Mouse (Mus musculus) C2C12 (cell line): Measurements from ENCODE around the gene 1700023F06Rik. TPM values are rescaled to one million over a fixed set of nuclear protein-coding genes. Genes with fewer than 3 reads are reported as not detected.

Source experiments
- H3K27me3 ChIP-seq: one replicate; pipeline ENCODE4 v1.6.1; 2011; ENCODE audit not compliant: control insufficient read depth, insufficient read depth, insufficient read length
- H3K36me3 ChIP-seq: one replicate; pipeline ENCODE4 v1.6.1; 2011; ENCODE audit not compliant: control insufficient read depth, insufficient read depth
- H3K4me3 ChIP-seq: one replicate; pipeline ENCODE4 v1.5.1; 2011; ENCODE audit warnings: mild to moderate bottlenecking, control low read depth; ENCODE audit not compliant: poor library complexity, insufficient read depth, severe bottlenecking
- H3K79me2 ChIP-seq: one replicate; pipeline ENCODE4 v1.6.1; 2011; ENCODE audit not compliant: control insufficient read depth, insufficient read depth
- H3K79me3 ChIP-seq: one replicate; pipeline ENCODE4 v1.6.1; 2011; ENCODE audit warnings: low read depth, control low read depth
- H3ac ChIP-seq: one replicate; pipeline ENCODE3; 2011; ENCODE audit warnings: low read depth; ENCODE audit not compliant: control insufficient read depth, insufficient read length
- CEBPB ChIP-seq: IDR thresholded peaks from one replicate; pipeline ENCODE4 v1.6.1; 2011; ENCODE audit warnings: low read depth, mild to moderate bottlenecking, control low read depth, moderate library complexity
- CTCF ChIP-seq: IDR thresholded peaks from one replicate; pipeline ENCODE4 v1.5.1; 2011; ENCODE audit not compliant: control insufficient read depth, insufficient read depth, insufficient read length
- FOSL1 ChIP-seq: IDR thresholded peaks from one replicate; pipeline ENCODE4 v1.8.0; 2011; ENCODE audit warnings: mild to moderate bottlenecking, low read length; ENCODE audit not compliant: poor library complexity, insufficient read depth, severe bottlenecking
- MAX ChIP-seq: IDR thresholded peaks from one replicate; pipeline ENCODE4 v1.6.1; 2011; ENCODE audit warnings: mild to moderate bottlenecking, control low read depth
- MYOD1 ChIP-seq: IDR thresholded peaks from one replicate; pipeline ENCODE4 v1.6.1; 2011; ENCODE audit warnings: low read depth; ENCODE audit not compliant: control insufficient read depth, insufficient read length
- MYOG ChIP-seq: IDR thresholded peaks from one replicate; pipeline ENCODE4 v1.6.1; 2011; ENCODE audit not compliant: control insufficient read depth, insufficient read length; ENCODE audit errors: extremely low read depth
- USF1 ChIP-seq: IDR thresholded peaks from one replicate; pipeline ENCODE4 v1.6.1; 2011; ENCODE audit warnings: low read depth, mild to moderate bottlenecking, control low read depth, moderate library complexity
- polyA plus RNA-seq: library from polyadenylated mRNA; unstranded; fragments of >200 nt; fragmentation: generic; extraction: Trizol; gene quantifications from one replicate; pipeline ENCODE4 v1.2.1, GENCODE M21; 2012; ENCODE audit warnings: missing spikeins

1700023F06Rik gene
- polyA plus RNA-seq, 1 experiment: 0.02 TPM

GRCm38 (mm10) chr11:103177815-103178485 lies 30.4 kb downstream of the 1700023F06Rik start:
- TF ChIP-seq MAX (no peak), CEBPB (no peak), MYOG (no peak), CTCF (no peak), MYOD1 (no peak), FOSL1 (no peak), USF1 (no peak)
- H3ac ChIP-seq: no peak overlapping the region

GRCm38 (mm10) chr11:103177216-103177615 lies 31.1 kb downstream of the 1700023F06Rik start:
- Histone ChIP-seq H3K4me3 (no peak overlapping the region), H3K27me3 (no peaks in the 10 kb centered on the region), H3K79me3 (no peaks in the 10 kb centered on the region), H3ac (no peak overlapping the region), H3K36me3 (no peaks in the 10 kb centered on the region), H3K79me2 (peaks cover 8% of the 10 kb centered on the region)
- TF ChIP-seq USF1: no peak
- no peak for TF ChIP-seq FOSL1
- no peak for TF ChIP-seq MAX
- TF ChIP-seq MYOD1: no peak
- no peak for TF ChIP-seq MYOG
- no peak for TF ChIP-seq CEBPB
- TF ChIP-seq CTCF: no peak

More at GRCm38 (mm10) chr11:103177815-103178485, 30.4 kb downstream of the 1700023F06Rik start:
- Histone ChIP-seq H3K27me3 (no peaks in the 10 kb centered on the region), H3K79me2 (peaks cover 8% of the 10 kb centered on the region), H3K36me3 (no peaks in the 10 kb centered on the region), H3K79me3 (no peaks in the 10 kb centered on the region), H3K4me3 (no peak overlapping the region)

GRCm38 (mm10) chr11:103176510-103176909 lies 31.8 kb downstream of the 1700023F06Rik start:
- H3K27me3 ChIP-seq: no peaks in the 10 kb centered on the region
- H3K4me3 ChIP-seq: no peak overlapping the region
- H3K79me2 ChIP-seq: peaks cover 8% of the 10 kb centered on the region
- H3ac ChIP-seq: no peak overlapping the region
- no peaks in the 10 kb centered on the region for H3K36me3 ChIP-seq
- H3K79me3 ChIP-seq: no peaks in the 10 kb centered on the region
- no peak for TF ChIP-seq CEBPB
- TF ChIP-seq FOSL1: no peak
- no peak for TF ChIP-seq USF1
- TF ChIP-seq MAX: no peak
- no peak for TF ChIP-seq CTCF
- TF ChIP-seq MYOG: no peak
- no peak for TF ChIP-seq MYOD1

GRCm38 (mm10) chr11:103175688-103176442 lies 32.5 kb downstream of the 1700023F06Rik start:
- Histone ChIP-seq H3K36me3 (no peaks in the 10 kb centered on the region), H3K4me3 (no peak overlapping the region), H3K79me3 (no peaks in the 10 kb centered on the region), H3K79me2 (peaks cover 8% of the 10 kb centered on the region), H3ac (no peak overlapping the region), H3K27me3 (no peaks in the 10 kb centered on the region)
- TF ChIP-seq MAX: no peak
- no peak for TF ChIP-seq MYOD1
- no peak for TF ChIP-seq MYOG
- no peak for TF ChIP-seq CTCF
- no peak for TF ChIP-seq CEBPB
- TF ChIP-seq USF1: no peak
- TF ChIP-seq FOSL1: no peak

- Histone ChIP-seq H3K27me3 (no peaks in the 10 kb centered on the region), H3K36me3 (no peaks in the 10 kb centered on the region), H3ac (peak overlapping the region; percentile 34), H3K79me3 (no peaks in the 10 kb centered on the region), H3K79me2 (peaks cover 8% of the 10 kb centered on the region), H3K4me3 (no peak overlapping the region)
- TF ChIP-seq MYOD1 (no peak), FOSL1 (no peak), MAX (peak; percentile 85)
Observed at GRCm38 (mm10) chr11:103174891-103175391, 33.4 kb downstream of the 1700023F06Rik start.
